In the genomic region with DNA sequence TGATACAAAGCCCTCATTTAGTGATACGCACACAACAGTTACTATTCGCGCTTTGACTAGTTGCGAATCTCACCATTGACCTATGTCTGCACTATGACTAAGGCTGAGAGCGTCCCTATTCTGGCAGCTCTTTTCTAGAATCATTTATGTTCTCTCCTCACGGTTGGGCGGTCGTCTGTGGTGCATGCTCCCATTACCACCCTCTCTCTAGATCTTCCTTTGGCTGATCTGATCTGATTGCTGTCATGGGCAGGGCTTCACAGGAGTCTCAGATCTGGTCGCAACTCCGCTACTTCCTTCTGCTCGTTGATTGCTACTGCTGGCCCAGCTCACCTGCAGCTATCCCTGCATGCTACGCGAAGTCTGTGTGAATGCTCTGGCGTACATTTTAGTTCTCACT, we compare ENCODE assay signal across 19 mouse cellular contexts.
"Had no signal": no experiment of that assay in that cellular context is flagged by ENCODE, and none has a peak within 500 bp of the region (broad histone marks: within the 10 kb centered on the region; RNA-seq: fewer than 3 reads in every experiment).

No protein-coding gene starts in this region.

- H3K4me2 ChIP-seq: liver, embryonic 15.5 days; lung, embryonic 15.5 days; midbrain, embryonic 11.5 days; midbrain, embryonic 13.5 days; midbrain, embryonic 15.5 days; neural tube, embryonic 12.5 days; stomach, embryonic 15.5 days had no signal

- H3K9me3 ChIP-seq: liver, embryonic 15.5 days; lung, embryonic 15.5 days; midbrain, embryonic 13.5 days; midbrain, embryonic 15.5 days; neural tube, embryonic 12.5 days; stomach, embryonic 15.5 days had no signal

- H3K9ac ChIP-seq: liver, embryonic 15.5 days; liver, postnatal 0 days; lung, embryonic 15.5 days; midbrain, embryonic 13.5 days; midbrain, embryonic 15.5 days; neural tube, embryonic 12.5 days; stomach, embryonic 15.5 days had no signal

- H3K36me3 ChIP-seq: liver, embryonic 15.5 days; lung, embryonic 15.5 days; midbrain, embryonic 13.5 days; midbrain, embryonic 15.5 days; neural tube, embryonic 12.5 days; stomach, embryonic 15.5 days had no signal

- H3K4me3 ChIP-seq: liver, embryonic 15.5 days; lung, embryonic 15.5 days; megakaryocyte, embryonic 14.5 days; midbrain, embryonic 13.5 days; midbrain, embryonic 15.5 days; neural tube, embryonic 12.5 days; stomach, embryonic 15.5 days had no signal

- H3K27me3 ChIP-seq: liver, embryonic 15.5 days; lung, embryonic 15.5 days; megakaryocyte, embryonic 14.5 days; midbrain, embryonic 15.5 days; neural tube, embryonic 12.5 days; stomach, embryonic 15.5 days had no signal

- ATAC-seq: liver, postnatal 0 days; lung, postnatal 0 days; midbrain, embryonic 13.5 days; midbrain, embryonic 15.5 days had no signal

- DNase-seq: liver, postnatal 0 days; lung, adult 2 months; lung, postnatal 14 days; lung, postnatal 36 days; right cerebral cortex, postnatal 14 days; thymus, adult 2 months; thymus, postnatal 25 days; thymus, postnatal 4 days had no signal

- H3K27ac ChIP-seq: liver, embryonic 15.5 days; lung, embryonic 15.5 days; macrophage; midbrain, embryonic 13.5 days; midbrain, embryonic 15.5 days; neural tube, embryonic 12.5 days; stomach, embryonic 15.5 days; stomach, postnatal 0 days had no signal

- H3K4me1 ChIP-seq: liver, embryonic 15.5 days; megakaryocyte, embryonic 14.5 days; midbrain, embryonic 15.5 days; neural tube, embryonic 12.5 days; stomach, embryonic 15.5 days had no signal
